Mouse (Mus musculus) cerebellum, adult 9-11 months (tissue): ENCODE measurements around the gene D630036H23Rik.
"Not testable (repeated sequence)": the region's sequence is repeated elsewhere in the genome, so short reads cannot be mapped to it uniquely, and the experiment has no call there.

Experiments used
- DNase-seq: peaks from one replicate; pipeline ENCODE4 v3.0.0; 2022

The D630036H23Rik gene

DNA sequence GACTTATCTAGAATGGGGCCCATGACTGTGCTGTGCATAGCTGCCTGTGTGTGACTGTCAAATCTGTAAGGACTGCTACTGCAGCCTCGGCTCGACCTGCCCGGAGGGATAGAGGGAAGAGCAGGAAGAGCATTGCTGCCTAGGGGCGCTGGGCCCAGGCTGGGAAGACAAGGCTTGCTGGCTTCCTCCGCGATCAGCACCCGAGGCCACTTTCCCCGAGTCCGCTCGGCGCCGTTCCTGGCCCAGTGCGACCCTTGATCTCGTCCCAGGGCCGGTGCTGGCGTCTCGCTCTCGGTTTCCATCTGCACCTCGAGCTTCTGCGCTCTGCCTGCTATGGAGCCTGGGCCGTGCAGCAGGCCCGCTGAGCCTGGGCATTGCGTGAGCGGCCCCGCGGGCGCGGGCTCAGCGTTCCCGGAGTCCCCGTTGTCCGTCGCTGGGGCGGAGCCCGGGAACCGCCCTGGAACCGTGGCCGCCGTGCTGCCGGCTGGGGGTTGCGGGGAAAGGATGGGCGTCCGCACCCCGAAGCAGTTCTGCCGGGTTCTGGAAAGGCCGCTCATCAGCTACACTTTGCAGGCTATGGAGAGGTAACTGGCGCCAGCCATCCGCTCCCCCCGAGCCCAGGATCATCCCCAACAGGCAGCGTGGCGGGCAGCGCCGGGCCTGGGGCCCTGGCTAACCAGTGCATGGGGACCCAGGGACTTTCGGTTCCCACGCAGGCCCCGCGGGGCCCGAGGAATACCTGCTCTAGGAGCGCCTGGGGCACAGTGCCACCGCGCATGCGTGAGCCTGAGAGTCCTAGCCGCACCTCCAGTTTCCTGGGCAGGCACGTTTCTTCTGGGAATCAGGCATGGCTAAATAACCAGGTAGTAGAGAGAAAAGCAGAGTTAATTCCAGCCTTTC, at the start of gene D630036H23Rik, which contains the start of gene Ispd:
Gene D630036H23Rik, minus strand, starts transcription at position 741 of the 900 bp plus-strand sequence.
Gene Ispd, plus strand, starts transcription at position 10 of the 900 bp plus-strand sequence.
- DNase-seq, result peak; percentile 94

DNA sequence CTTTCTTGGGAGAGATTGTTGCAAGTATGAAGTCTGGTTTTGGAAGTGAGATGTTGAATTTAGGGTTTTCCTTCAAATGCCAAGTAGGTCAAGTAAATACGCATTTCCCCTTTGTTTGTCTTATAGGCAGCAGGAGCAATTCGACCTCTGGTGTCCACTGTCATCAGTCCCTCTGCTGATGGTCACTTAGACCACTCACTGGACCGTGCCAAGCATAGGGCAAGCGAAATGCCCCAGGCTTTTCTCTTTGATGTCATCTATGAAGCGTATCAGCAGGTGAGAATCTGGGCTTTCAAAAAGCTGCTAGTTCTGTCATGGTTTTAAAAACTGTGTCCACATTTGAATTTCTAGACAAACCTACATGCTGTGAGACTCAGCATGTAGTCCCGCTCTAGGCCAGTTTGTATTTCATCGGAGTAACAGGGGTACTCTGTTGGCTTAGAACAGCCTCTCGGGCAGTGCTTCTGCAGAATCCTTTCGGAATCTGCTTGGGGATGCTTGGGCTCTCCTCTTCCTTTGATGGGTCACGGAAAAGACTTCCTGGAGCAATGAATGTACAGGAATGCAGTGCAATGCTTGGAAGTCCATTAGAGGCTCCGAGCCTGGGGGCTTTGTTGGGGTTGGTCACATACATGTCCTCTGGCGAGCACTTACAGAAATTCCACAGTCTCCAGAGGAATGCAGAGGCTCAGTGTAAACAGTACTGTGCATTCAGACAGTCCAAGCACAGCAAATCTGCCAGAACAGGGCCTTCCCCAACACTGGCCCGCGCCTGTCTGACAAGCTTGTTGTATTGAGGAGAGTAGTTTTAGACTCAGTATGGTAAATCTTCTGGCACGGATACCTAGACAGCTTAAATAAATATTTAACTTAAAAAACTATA, 44.4 kb upstream of the D630036H23Rik start:
- DNase-seq, result no peak

DNA sequence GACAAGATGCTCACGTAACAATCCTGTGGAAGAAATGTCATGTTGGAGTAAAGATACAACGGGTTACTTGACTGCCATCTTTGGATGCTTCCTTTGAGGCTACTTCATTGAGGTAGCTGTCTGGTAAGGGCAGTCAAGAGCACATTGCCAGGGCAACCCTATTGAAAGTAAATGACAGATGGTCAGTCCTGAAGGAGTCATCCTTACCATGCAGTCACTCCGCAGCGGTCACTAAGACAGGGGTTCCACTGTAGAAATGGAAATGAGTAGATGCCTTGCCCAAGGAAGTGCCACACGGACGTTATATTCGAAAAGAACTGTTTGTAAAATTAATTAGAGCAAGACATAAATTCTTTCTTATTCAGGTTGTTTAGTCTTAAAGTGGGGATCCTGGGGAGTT, 43.3 kb upstream of the D630036H23Rik start:
- DNase-seq, result no peak

DNA sequence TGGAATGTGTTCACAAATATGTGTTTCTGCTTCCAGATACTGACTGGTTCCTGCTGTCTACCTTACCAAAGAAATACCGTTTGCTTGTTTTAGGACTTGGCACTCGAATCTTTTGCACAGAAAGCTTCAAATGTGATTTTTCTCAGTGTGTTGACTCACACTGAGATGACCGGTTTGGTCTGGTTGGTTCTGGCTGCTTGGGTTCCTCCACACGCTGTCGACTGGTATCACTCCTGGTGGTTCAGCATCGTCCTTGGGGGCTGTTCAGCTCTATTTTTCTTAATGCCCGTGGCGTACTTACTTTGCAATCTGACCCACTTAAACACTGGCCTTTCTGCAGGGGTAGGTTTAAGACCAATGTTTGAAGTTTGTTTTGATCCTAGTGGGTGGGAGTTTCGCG, 41.7 kb upstream of the D630036H23Rik start:
- peak; percentile 5 for DNase-seq

DNA sequence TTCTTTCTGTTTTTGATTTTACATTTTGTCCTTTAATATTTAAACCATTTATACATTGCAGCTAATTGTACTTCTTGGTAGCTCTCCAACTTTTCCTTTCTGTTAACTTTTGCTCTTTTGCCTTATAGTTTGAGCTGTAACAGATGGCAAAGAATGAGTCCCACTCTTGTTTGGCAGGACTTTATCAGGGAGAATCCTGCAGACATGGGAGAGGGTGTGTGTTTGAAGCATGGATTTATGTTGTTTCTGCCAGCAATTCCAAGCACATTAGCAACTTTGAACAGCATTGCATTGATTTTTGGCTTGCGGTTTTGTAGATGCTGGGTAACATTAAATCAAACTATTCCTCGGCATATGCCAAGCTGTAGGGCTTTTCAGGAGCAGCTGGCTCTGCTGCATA, 13.1 kb upstream of the D630036H23Rik start:
- no peak for DNase-seq

DNA sequence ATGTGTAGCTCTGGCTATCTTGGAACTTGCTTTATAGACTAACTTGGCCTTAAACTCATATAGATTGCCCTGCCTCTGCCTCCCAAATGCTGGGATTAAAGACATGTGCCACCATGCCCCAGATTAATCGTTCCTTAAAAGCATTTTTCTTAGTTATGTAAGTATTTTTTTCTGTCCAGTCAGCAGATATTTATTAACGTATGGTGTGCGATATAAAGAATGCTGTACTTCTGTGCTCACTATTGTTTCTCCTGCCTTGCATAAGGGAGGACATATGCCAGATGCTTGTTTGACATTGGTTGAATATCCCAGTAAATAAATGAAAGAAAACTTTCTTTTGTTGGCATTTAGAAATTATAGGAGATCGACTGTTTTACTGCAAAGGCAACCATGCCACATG, 5.0 kb upstream of the D630036H23Rik start:
- DNase-seq, result no peak

DNA sequence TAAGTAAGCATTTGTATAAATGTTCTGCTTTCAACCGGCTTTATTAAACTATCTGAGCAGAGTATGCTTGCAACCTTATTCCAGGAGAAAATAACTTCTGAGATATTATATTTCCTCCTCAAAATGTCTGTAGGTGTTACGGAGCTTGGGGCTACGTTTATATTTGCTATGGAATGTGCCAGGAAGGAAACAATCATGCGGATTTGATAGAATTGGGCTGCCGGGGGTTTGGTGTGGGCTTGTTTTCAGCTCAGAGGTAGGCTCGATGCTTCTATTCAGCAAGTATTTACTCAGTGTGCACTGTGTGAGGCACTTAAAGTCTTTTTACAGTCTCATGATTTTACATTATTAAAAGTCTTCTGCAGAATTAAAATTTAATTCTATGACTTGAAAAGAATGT, 3.4 kb upstream of the D630036H23Rik start:
- no peak for DNase-seq

DNA sequence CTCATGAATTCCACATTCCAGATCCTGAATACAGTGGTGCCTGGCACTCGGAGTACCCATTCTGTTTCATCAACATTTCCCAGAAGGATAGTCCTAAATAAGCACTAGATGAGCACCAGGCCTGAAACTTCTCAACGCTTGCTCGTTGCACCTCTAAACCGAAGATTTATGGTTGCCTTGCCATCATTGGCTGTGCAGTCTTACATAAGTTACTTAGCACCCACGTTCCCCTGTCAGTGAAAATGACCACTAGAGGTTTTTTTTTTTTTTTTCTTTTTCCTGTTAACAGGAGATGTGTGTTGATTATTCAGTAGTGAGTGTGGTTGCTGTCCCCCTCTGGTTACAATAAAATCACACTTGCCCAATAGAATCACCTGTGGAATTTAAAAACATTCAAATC, 1.2 kb downstream of the D630036H23Rik start:
- DNase-seq, result peak; percentile 14

DNA sequence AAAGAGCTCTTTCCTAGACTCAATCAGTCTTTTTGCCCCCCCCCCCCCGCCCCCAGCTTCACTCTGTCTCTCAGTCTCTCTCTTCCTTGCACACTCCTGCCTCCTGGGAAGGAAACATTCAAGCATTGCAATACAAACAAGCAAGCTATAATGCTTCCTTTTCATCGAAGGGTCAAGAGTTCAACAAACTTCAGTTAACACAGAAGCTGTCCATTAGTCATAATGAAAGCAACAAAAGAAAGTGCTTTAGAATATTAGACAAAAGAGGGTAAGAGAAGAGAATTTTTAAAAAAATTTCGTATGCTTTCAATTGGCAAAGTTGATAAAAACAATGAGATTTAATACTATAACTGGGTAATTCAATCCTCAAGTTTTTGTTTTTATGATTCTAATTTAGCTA, 1.7 kb downstream of the D630036H23Rik start:
- no peak for DNase-seq

DNA sequence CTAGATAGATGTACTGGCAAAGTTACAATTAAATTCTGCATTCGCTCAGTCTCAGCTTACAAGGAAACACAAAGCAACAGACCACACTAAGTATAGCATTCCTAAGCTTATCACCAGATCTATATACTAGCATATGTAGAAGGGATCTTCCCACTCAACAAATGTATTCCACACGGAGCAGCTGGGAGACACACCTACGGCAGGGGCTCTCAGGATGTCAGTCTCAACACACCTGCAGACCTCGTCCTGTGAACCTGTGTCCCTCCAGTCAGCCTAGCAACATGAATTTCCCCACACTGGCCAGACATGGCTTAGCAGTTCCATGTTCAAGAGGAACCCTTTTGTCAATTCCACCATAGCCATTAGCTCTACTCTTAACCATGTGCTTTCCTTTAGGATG, 5.6 kb downstream of the D630036H23Rik start:
- not testable (repeated sequence) for DNase-seq

DNA sequence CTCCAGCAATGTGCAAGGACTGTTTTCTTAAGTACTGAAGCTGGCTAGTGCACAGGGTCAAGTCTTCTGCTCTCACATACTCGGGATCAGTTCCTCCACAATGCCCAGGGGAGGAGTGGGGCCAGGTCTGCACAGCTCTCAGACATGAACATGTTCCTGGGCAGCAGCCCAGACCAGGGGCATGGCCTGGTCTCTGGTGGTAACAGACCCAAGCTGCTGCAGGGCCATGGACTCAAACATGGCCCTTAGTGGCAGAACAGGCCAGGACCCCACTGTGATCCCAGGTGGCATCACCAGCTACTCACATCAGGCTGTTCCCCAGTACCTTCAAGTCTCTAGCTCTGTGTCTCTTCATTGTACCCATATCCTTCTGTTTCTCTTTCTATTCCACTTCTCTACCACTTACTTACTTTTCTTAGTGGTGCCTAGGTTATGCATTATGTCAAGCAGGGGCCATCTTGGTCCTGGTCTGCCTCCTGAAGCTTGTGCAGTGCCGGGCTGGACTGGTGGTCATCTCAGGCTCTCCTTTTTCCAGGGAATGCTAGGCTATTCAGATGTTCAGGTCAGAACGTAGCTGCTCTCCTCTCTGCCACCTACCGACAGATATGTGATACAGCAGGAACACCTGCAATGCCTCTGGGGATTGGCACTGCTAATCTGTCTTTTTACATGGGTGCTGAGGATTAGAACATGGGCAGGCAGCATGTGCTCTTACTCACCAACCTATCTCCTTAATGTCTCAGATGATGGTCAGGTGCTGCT, 8.6 kb downstream of the D630036H23Rik start:
- no peak for DNase-seq

DNA sequence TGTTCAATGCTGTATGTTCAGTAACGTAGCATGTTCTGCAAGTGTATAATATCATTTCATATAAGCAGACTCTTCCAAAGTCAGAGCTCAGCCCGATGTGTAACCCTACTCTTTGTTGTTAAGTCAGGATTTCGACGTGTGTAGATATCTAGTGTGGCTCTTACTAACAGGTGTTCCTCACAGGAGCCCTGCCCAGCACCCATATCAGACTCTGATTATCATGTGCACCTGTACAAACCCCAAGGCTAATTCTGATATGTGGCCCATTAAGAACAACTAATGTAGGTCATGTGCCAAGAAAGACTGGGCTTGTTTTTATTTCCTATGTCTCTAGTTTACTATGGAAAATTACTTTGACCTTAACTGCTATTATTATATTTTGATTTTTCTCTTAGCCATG, 18.0 kb downstream of the D630036H23Rik start:
- no peak for DNase-seq

DNA sequence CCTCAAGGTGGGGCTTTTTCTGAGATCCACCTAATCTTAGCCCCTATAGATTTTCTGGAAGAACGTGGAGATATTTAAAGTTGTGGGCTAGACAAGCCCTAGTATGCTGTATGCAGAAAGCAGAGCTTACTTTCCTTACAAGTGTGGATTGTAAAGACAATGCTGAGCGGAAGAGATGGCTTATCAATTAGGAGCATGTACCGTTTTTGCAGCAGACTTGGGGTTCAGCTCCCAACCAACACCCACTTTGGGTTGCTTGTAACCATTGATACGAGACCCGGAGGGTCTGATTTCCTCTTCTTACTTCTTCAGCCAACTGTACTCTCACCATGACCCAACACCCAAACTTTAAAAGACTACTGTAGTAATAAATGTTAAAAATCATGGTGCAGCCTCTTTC, 21.3 kb downstream of the D630036H23Rik start:
- no peak for DNase-seq

DNA sequence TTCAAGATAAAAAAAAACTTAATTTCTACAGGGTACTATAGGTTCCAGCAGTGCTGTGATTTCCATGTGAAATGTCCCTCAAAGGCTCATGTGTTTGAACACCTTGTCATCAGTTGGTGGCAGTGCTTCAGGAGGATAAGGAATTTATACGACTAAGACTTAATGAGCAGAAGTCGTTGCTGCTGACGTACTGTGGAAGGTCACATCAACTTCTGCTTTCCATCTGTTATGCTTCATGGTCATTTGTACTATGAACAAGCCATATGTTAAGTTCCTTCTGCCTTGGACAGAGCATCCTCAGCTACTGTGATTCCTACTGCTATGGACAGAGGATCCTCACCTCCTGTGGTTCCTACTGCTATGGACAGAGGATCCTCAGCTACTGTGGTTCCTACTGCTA, 21.9 kb downstream of the D630036H23Rik start:
- no peak for DNase-seq

DNA sequence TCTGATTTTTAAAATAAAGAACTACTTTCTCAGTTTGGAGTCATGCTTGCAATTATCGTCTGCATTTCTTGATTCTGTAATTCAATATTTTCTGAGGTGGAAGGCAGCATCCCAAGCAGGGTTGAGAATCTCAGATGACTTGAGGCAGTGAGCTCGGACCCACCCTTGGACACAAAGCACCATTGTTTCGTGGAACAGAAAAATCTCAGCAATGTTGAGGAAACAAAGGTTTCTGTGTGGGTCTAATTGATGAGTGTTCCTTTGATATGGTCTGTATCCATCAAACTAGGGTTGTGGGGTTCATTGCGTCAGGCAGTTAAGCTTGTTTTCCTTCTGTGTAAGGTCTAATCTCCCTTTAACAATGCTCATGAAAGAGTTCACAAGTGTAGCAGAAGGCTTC, 37.9 kb downstream of the D630036H23Rik start:
- DNase-seq, result no peak

DNA sequence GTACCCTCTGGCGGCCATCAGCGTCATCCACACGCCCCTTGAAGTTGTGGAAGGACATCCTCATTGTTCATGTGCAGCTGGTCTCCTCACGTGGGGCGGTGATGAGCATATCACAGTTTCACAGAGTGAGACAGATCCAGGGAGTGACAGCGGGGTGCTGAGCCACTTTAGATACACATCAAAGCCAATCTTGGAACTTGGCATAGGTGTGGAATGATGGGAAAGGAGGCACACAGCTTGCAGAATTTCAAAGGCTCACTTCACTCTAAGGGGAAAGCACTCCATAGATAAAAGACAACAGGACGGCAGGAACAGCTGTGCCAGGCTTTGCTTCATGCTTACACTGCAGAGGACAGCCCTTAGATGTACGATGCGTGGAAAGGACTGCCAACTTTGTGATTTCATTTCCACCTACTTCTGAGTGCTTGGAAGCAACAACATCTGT, 48.1 kb downstream of the D630036H23Rik start:
- no peak for DNase-seq

DNA sequence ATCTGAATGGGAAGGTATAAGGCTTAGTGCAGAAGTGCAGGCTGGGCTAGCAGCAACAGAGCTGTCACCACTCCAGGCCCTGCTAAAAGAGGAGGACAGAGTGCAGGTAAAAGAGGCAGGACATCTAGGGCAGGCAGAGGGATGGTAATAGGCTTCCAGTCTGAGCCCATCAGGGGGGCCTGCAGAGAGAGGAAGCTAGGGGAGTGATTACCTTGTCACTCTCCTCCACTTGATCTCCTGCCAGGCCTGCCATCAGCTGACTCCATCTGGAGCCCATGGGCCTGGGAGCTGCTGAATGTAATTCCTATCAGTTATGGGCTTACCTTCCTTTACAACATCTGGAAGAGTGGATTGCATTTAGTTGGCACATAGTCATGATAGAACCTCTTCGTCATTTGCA, 49.3 kb downstream of the D630036H23Rik start:
- DNase-seq, result no peak
